Mouse (Mus musculus) CH12.LX (cell line): ENCODE data around the gene Nxnl2. TPM values are rescaled to one million over a fixed set of nuclear protein-coding genes. Genes with fewer than 3 reads are reported as not detected.

Experiments used
- DNase-seq: peaks from one replicate; pipeline ENCODE4 v3.0.0-alpha.2; 2013; ENCODE audit errors: extremely low read depth
- H3K27ac ChIP-seq: 2 replicates; pipeline ENCODE4 v1.5.1; 2012; ENCODE audit warnings: low read depth, mild to moderate bottlenecking, control low read depth, moderate library complexity; ENCODE audit not compliant: insufficient read depth
- H3K27me3 ChIP-seq: replicated peaks from 2 replicates; pipeline ENCODE3; 2012; ENCODE audit warnings: inconsistent platforms
- H3K36me3 ChIP-seq, 2 experiments: replicated peaks in 1 of 2; 2 replicates each; pipeline versions ENCODE3 to v1.6.1; 2012; ENCODE audit warnings: inconsistent platforms in 1 of 2, low read length in 1 of 2, mild to moderate bottlenecking in 1 of 2, mixed read lengths in 1 of 2, moderate library complexity in 1 of 2; ENCODE audit not compliant: control insufficient read depth in 1 of 2, insufficient read depth in 1 of 2
- H3K4me1 ChIP-seq, 2 experiments: 2 replicates each; pipeline ENCODE4 v1.6.1; 2012; ENCODE audit warnings: inconsistent platforms in 1 of 2, moderate library complexity in 1 of 2; ENCODE audit not compliant: insufficient read depth in 2 of 2, control insufficient read depth in 1 of 2
- H3K4me2 ChIP-seq: 2 replicates; pipeline ENCODE4 v1.6.1; 2012; ENCODE audit warnings: low read depth, mild to moderate bottlenecking, control low read depth; ENCODE audit not compliant: poor library complexity, insufficient read depth, severe bottlenecking
- H3K4me3 ChIP-seq, 3 experiments: fragments of 150-350 bp in 1 of 3; sonication (generic) in 1 of 3; replicated peaks in 1 of 3; 2 replicates each; pipeline versions ENCODE3 to v1.5.1; 2011 to 2012; ENCODE audit warnings: low read depth in 2 of 3, low read length in 2 of 3, mild to moderate bottlenecking in 2 of 3, moderate library complexity in 2 of 3, control low read depth in 1 of 3, improper control_type of control experiment in 1 of 3, inconsistent platforms in 1 of 3, mixed read lengths in 1 of 3; ENCODE audit not compliant: poor library complexity in 1 of 3
- H3K79me2 ChIP-seq: replicated peaks from 2 replicates; pipeline ENCODE4 v1.6.1; 2012; ENCODE audit warnings: mild to moderate bottlenecking, moderate library complexity; ENCODE audit not compliant: control insufficient read depth, poor library complexity, insufficient read depth, severe bottlenecking; ENCODE audit errors: extremely low read depth
- H3K9ac ChIP-seq: 2 replicates; pipeline ENCODE4 v1.6.1; 2012; ENCODE audit warnings: low read depth, mild to moderate bottlenecking, control low read depth, moderate library complexity; ENCODE audit not compliant: insufficient read depth
- H3K9me3 ChIP-seq: replicated peaks from 2 replicates; pipeline ENCODE3; 2012; ENCODE audit warnings: low read length, inconsistent platforms, mixed read lengths
- CHD1 ChIP-seq: IDR thresholded peaks from 2 replicates; pipeline ENCODE4 v1.6.1; 2012; ENCODE audit warnings: low read depth, low read length, improper control_type of control experiment, inconsistent platforms
- CHD2 ChIP-seq: IDR thresholded peaks from 2 replicates; pipeline ENCODE4 v1.6.1; 2011; ENCODE audit warnings: low read length, improper control_type of control experiment
- CTCF ChIP-seq, 2 experiments: IDR thresholded peaks in 1 of 2; conservative IDR thresholded peaks in 1 of 2; 2 replicates each; pipeline ENCODE4 v1.5.1; 2011 to 2012; ENCODE audit warnings: low read depth in 2 of 2, low read length in 2 of 2, improper control_type of control experiment in 1 of 2, inconsistent platforms in 1 of 2, mild to moderate bottlenecking in 1 of 2, moderate library complexity in 1 of 2
- E2F4 ChIP-seq: IDR thresholded peaks from 2 replicates; pipeline ENCODE4 v1.6.1; 2011; ENCODE audit warnings: low read depth, low read length, improper control_type of control experiment; ENCODE audit not compliant: insufficient replicate concordance
- ELF1 ChIP-seq: IDR thresholded peaks from 2 replicates; pipeline ENCODE4 v1.6.1; 2014; ENCODE audit warnings: low read depth, mild to moderate bottlenecking, inconsistent platforms, low read length, improper control_type of control experiment
- EP300 ChIP-seq: IDR thresholded peaks from 2 replicates; pipeline ENCODE4 v1.6.1; 2011; ENCODE audit warnings: low read length, improper control_type of control experiment
- GABPA ChIP-seq: IDR thresholded peaks from 2 replicates; pipeline ENCODE4 v1.6.1; 2012; ENCODE audit warnings: low read depth, low read length, improper control_type of control experiment, inconsistent platforms; ENCODE audit not compliant: insufficient replicate concordance
- JUN ChIP-seq: IDR thresholded peaks from 2 replicates; pipeline ENCODE4 v1.6.1; 2011; ENCODE audit warnings: low read depth, mild to moderate bottlenecking, low read length, improper control_type of control experiment, moderate library complexity; ENCODE audit not compliant: insufficient read depth
- JUND ChIP-seq: conservative IDR thresholded peaks from 2 replicates; pipeline ENCODE4 v1.6.1; 2011; ENCODE audit warnings: low read depth, low read length, improper control_type of control experiment
- KAT2A ChIP-seq: IDR thresholded peaks from 2 replicates; pipeline ENCODE4 v1.6.1; 2012; ENCODE audit warnings: low read length, improper control_type of control experiment, inconsistent platforms; ENCODE audit not compliant: insufficient replicate concordance
- MAX ChIP-seq: IDR thresholded peaks from 2 replicates; pipeline ENCODE4 v1.6.1; 2011; ENCODE audit warnings: low read length, improper control_type of control experiment
- MAZ ChIP-seq: IDR thresholded peaks from 2 replicates; pipeline ENCODE4 v1.6.1; 2012; ENCODE audit warnings: low read depth, mild to moderate bottlenecking, inconsistent platforms, low read length, improper control_type of control experiment, moderate library complexity
- MEF2A ChIP-seq: IDR thresholded peaks from 2 replicates; pipeline ENCODE4 v1.6.1; 2014; ENCODE audit warnings: low read depth, mild to moderate bottlenecking, inconsistent platforms, low read length, improper control_type of control experiment, borderline replicate concordance
- NELFE ChIP-seq: IDR thresholded peaks from 2 replicates; pipeline ENCODE4 v1.6.1; 2011; ENCODE audit warnings: low read depth, low read length, improper control_type of control experiment
- NRF1 ChIP-seq: IDR thresholded peaks from 2 replicates; pipeline ENCODE4 v1.6.1; 2014; ENCODE audit warnings: low read depth, mild to moderate bottlenecking, inconsistent platforms, low read length, improper control_type of control experiment, moderate library complexity
- PAX5 ChIP-seq: IDR thresholded peaks from 2 replicates; pipeline ENCODE4 v1.6.1; 2012; ENCODE audit warnings: low read length, inconsistent platforms, mixed read lengths
- POLR2AphosphoS2 ChIP-seq: IDR thresholded peaks from 2 replicates; pipeline ENCODE4 v1.6.1; 2011; ENCODE audit warnings: low read depth, low read length, improper control_type of control experiment
- RAD21 ChIP-seq: IDR thresholded peaks from 2 replicates; pipeline ENCODE4 v1.6.1; 2011; ENCODE audit warnings: low read depth, mild to moderate bottlenecking, low read length, improper control_type of control experiment, moderate library complexity
- SIN3A ChIP-seq: IDR thresholded peaks from 2 replicates; pipeline ENCODE4 v1.6.1; 2012; ENCODE audit warnings: low read length, improper control_type of control experiment, inconsistent platforms
- TBP ChIP-seq: conservative IDR thresholded peaks from 2 replicates; pipeline ENCODE4 v1.6.1; 2011; ENCODE audit warnings: low read depth, low read length, improper control_type of control experiment
- TCF12 ChIP-seq: IDR thresholded peaks from 2 replicates; pipeline ENCODE4 v1.6.1; 2014; ENCODE audit warnings: low read depth, mild to moderate bottlenecking, inconsistent platforms, low read length, improper control_type of control experiment
- UBTF ChIP-seq: IDR thresholded peaks from 2 replicates; pipeline ENCODE4 v1.6.1; 2012; ENCODE audit warnings: low read depth, mild to moderate bottlenecking, inconsistent platforms, low read length, improper control_type of control experiment, moderate library complexity
- USF1 ChIP-seq: IDR thresholded peaks from 2 replicates; pipeline ENCODE4 v1.6.1; 2014; ENCODE audit warnings: low read depth, mild to moderate bottlenecking, inconsistent platforms, low read length, improper control_type of control experiment
- USF2 ChIP-seq: conservative IDR thresholded peaks from 2 replicates; pipeline ENCODE4 v1.6.1; 2011; ENCODE audit warnings: low read depth, low read length, improper control_type of control experiment
- ZC3H11A ChIP-seq: IDR thresholded peaks from 2 replicates; pipeline ENCODE4 v1.6.1; 2012; ENCODE audit warnings: low read depth, mild to moderate bottlenecking, inconsistent platforms, low read length, improper control_type of control experiment
- dilution Hi-C: fragments of 300-500 bp; cut with MboI; formaldehyde crosslinking; loops from 2 replicates; pipeline ENCODE4 v1.14.3; 2020; ENCODE audit warnings: low sequenced_read_pairs; ENCODE audit not compliant: extremely low pct_unique_long_range_greater_than_20kb, extremely low pct_ligation_motif_present
- in situ Hi-C: fragments of 300-500 bp; cut with MboI; formaldehyde crosslinking; loops from 3 replicates; pipeline ENCODE4 v1.14.3; 2019; ENCODE audit warnings: low sequenced_read_pairs, low pct_ligation_motif_present, low pct_unique_long_range_greater_than_20kb, mixed read lengths
- polyA plus RNA-seq: library from polyadenylated mRNA; unstranded; fragments of >175 nt; gene quantifications from 2 replicates; pipeline ENCODE4 v1.2.1, GENCODE M21; 2012; ENCODE audit warnings: low read depth; ENCODE audit not compliant: insufficient read length
- total RNA-seq, 2 experiments: library from RNA; depleted of rRNA; stranded (reverse); fragments of 300-350 nt in 1 of 2; fragments of >200 nt in 1 of 2; gene quantifications; 2 replicates each; pipeline ENCODE4 v1.2.3; 2012 to 2014

Gene Nxnl2
- total and polyA plus RNA-seq, 3 experiments = 0.21 TPM; not detected in 2

DNA sequence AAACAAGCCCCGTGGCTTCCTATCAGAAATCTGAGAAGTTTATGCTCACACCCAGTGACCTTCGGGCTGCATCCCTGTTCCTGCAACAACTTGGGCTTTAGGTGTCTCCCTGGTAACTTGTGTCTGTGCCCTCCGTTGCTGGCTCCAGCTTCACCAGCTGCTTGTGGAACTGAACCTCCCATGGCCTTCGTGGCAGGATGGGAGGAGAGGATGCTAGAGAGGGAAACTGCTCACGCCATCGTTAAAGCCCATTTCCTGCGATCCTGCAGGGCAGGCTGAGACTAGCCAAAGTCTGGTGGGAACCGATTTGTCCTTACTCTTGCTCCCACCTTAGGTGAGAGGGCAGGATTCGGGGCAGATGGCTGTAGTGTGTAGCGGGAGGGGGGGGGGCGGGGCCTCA, 4.1 kb upstream of the Nxnl2 start:
- Histone ChIP-seq H3K79me2 (no peaks in the 10 kb centered on the region), H3K27ac (no peak overlapping the region), H3K36me3 (peaks cover 0 to 2% of the 10 kb centered on the region in 2 experiments), H3K4me1 (peaks cover 4 to 18% of the 10 kb centered on the region in 2 experiments; a peak in 3 of 4 replicates), H3K4me2 (no peak overlapping the region), H3K9ac (no peak overlapping the region), H3K4me3 (no peak overlapping the region), H3K27me3 (peaks cover 8% of the 10 kb centered on the region), H3K9me3 (peaks cover 9% of the 10 kb centered on the region)
- dilution Hi-C loops = no loop called here
- DNase-seq = no peak
- in situ Hi-C loops = no loop called here
- TF ChIP-seq SIN3A (no peak), ELF1 (no peak), JUND (no peak), KAT2A (no peak), USF1 (no peak), RAD21 (no peak), MAX (no peak), E2F4 (no peak), CHD1 (no peak), GABPA (no peak), ZC3H11A (no peak), EP300 (no peak), MAZ (no peak), NRF1 (no peak), USF2 (no peak), UBTF (no peak), JUN (no peak)
- TF ChIP-seq, all 38 proteins: peak for 0

DNA sequence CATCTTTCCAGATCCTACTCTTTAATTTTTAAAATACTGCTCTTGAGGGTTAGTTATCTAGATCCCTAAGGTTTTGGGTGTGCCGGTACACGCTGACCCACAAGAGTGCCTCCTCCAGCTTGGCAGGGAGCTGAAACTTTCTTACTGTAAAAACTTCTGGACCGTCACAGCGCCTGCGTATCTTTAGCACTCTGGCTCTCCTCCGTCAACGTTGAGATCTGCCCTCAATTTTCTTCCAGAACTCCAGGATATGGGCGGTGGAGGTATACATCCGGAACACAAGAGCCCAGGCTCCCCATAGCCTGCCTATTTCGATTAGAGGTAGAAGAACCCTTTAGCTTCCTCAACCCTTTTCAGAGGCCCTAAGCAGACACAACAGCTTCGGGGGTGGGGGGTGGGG, 607 bp upstream of the Nxnl2 start:
- no peak for DNase-seq
- Histone ChIP-seq H3K79me2 (no peaks in the 10 kb centered on the region), H3K4me2 (no peak overlapping the region), H3K9me3 (peaks cover 5% of the 10 kb centered on the region), H3K4me3 (no peak overlapping the region), H3K27ac (no peak overlapping the region), H3K4me1 (peaks cover 4 to 7% of the 10 kb centered on the region in 2 experiments; a peak in 2 of 4 replicates), H3K27me3 (peaks cover 15% of the 10 kb centered on the region), H3K9ac (no peak overlapping the region), H3K36me3 (no peaks in the 10 kb centered on the region)
- TF ChIP-seq POLR2AphosphoS2 (no peak), NELFE (no peak), KAT2A (no peak), E2F4 (no peak), CTCF (conservative IDR thresholded peaks at IDR 0.05 in 1 of 2, IDR thresholded peaks at IDR 0.05 in 1 of 2; ENCODE audit: low read depth in 2 of 2, low read length in 2 of 2) (no peak), GABPA (no peak), USF2 (no peak), JUND (no peak), PAX5 (no peak), CHD2 (no peak), TBP (no peak), RAD21 (no peak), MEF2A (no peak), TCF12 (no peak), EP300 (no peak), NRF1 (no peak)
- in situ Hi-C loops (loop anchor here (10.0 kb wide), 1 partner anchor 145 kb away; no protein-coding TSS in a partner anchor), dilution Hi-C loops (no loop called here)
